Mouse (Mus musculus) spleen, adult 2 months (tissue): ENCODE results near the gene Trim16.

Experiments
- CTCF ChIP-seq: fragments of 200-500 bp; IDR thresholded peaks from 2 replicates; pipeline ENCODE4 v1.5.1; 2011; ENCODE audit warnings: mild to moderate bottlenecking, inconsistent platforms; ENCODE audit not compliant: insufficient read depth, insufficient read length, insufficient replicate concordance; ENCODE audit errors: extremely low read depth
- POLR2A ChIP-seq: fragments of 200-500 bp; IDR thresholded peaks from 2 replicates; pipeline ENCODE4 v1.6.1; 2011; ENCODE audit warnings: low read depth, low read length, inconsistent platforms

DNA sequence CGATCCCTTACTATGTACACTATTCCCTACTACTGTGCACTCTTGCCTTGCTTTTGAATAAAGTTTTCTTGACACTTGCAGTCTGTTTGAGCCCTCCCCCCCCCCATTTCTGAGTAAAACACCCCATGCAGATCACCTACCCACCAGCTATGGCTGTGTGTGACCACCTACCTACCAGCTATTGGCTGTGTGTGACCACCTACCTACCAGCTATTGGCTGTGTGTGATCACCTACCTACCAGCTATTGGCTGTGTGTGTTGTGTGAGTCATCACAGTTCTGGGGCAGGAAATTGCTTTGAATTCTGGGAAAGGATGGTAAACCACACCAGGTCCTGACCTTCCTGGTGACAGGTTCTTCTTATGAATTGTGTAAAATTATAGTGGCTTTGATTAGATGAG, 4.6 kb upstream of the Trim16 start:
- TF ChIP-seq POLR2A: no peak
- no peak for TF ChIP-seq CTCF
